Mouse (Mus musculus) kidney, adult 2 months (tissue): ENCODE results near the gene Cdc42. TPM values are rescaled to one million over a fixed set of nuclear protein-coding genes. Genes with fewer than 3 reads are reported as not detected.

ENCODE experiments used
- DNase-seq: peaks from one replicate; pipeline ENCODE4 v3.0.0; 2021
- H3K27ac ChIP-seq: fragments of 200-500 bp; 2 replicates; pipeline ENCODE4 v1.5.1; 2012; ENCODE audit warnings: low read depth, low read length, control low read depth, inconsistent platforms; ENCODE audit not compliant: insufficient read depth
- H3K27me3 ChIP-seq: fragments of 200-500 bp; replicated peaks from 2 replicates; pipeline ENCODE4 v1.6.1; 2012; ENCODE audit warnings: mild to moderate bottlenecking, moderate library complexity, low read length, inconsistent platforms; ENCODE audit not compliant: control insufficient read depth, insufficient read depth
- H3K36me3 ChIP-seq: fragments of 200-500 bp; 2 replicates; pipeline ENCODE4 v1.6.1; 2012; ENCODE audit warnings: mild to moderate bottlenecking, moderate library complexity, low read length, inconsistent platforms; ENCODE audit not compliant: control insufficient read depth, insufficient read depth
- H3K4me1 ChIP-seq: fragments of 200-500 bp; 2 replicates; pipeline ENCODE4 v1.6.1; 2011; ENCODE audit warnings: low read length; ENCODE audit not compliant: control insufficient read depth, insufficient read depth
- H3K4me3 ChIP-seq: fragments of 200-500 bp; 2 replicates; pipeline ENCODE4 v1.5.1; 2011; ENCODE audit warnings: mild to moderate bottlenecking, low read depth, low read length, control low read depth; ENCODE audit not compliant: insufficient read depth
- CTCF ChIP-seq: fragments of 200-500 bp; conservative IDR thresholded peaks from 2 replicates; pipeline ENCODE4 v1.5.1; 2011; ENCODE audit warnings: low read depth, mild to moderate bottlenecking, control low read depth, low read length, moderate library complexity, mixed read lengths; ENCODE audit not compliant: insufficient read depth, insufficient read length
- POLR2A ChIP-seq: fragments of 200-500 bp; IDR thresholded peaks from one replicate; pipeline ENCODE4 v1.6.1; 2011; ENCODE audit warnings: low read depth, low read length, control low read depth
- WGBS: fragments of 180-500 bp; shearing (Covaris S2); methylation state at CpG from one replicate; pipeline ENCODE4 v1.1.7; 2018; 5-methylcytosine and 5-hydroxymethylcytosine counted together
- polyA plus RNA-seq: library from polyadenylated mRNA; depleted of rRNA; stranded (reverse); fragments of >200 nt; gene quantifications from 2 replicates; pipeline ENCODE4 v1.2.3, GENCODE M21; 2012; rRNA removed

Cdc42 gene
- polyA plus RNA-seq: 83.5 and 116 TPM in 2 replicates

- H3K36me3 ChIP-seq: no peaks in the 10 kb centered on the region
- peak within 1 kb of the TSS; percentile 92 for H3K27ac ChIP-seq
- H3K27me3 ChIP-seq: no peaks in the 10 kb centered on the region
- peaks cover 21% of the 10 kb centered on the region for H3K4me1 ChIP-seq
- under 1% methylated on average over 39 of the region's 44 CpGs for WGBS
- H3K4me3 ChIP-seq: peak within 1 kb of the TSS; percentile 81
- DNase-seq: peak; percentile 99
- TF ChIP-seq POLR2A (no peak), CTCF (no peak)
Measured at GRCm38 (mm10) chr4:137357517-137358254, at the start of gene Cdc42. TSS of gene Cdc42 (minus strand) at chr4:137357720.

GRCm38 (mm10) chr4:137405571-137405970 is 48.1 kb upstream of the Cdc42 start:
- DNase-seq: no peak
- TF ChIP-seq CTCF: no peak
- no peak for TF ChIP-seq POLR2A
- Histone ChIP-seq H3K36me3 (no peaks in the 10 kb centered on the region), H3K4me1 (no peaks in the 10 kb centered on the region), H3K27me3 (no peaks in the 10 kb centered on the region), H3K27ac (no peak overlapping the region), H3K4me3 (no peak overlapping the region)
- WGBS: 97% methylated on average over 3 of the region's 3 CpGs

GRCm38 (mm10) chr4:137396641-137397525 is 39.4 kb upstream of the Cdc42 start:
- H3K27ac ChIP-seq: no peak overlapping the region
- H3K36me3 ChIP-seq: no peaks in the 10 kb centered on the region
- no peaks in the 10 kb centered on the region for H3K4me1 ChIP-seq
- TF ChIP-seq POLR2A: no peak
- TF ChIP-seq CTCF: no peak
- H3K4me3 ChIP-seq: no peak overlapping the region
- 65% methylated on average over 15 of the region's 15 CpGs for WGBS
- DNase-seq: peak; percentile 60
- H3K27me3 ChIP-seq: no peaks in the 10 kb centered on the region

GRCm38 (mm10) chr4:137393378-137394135 is 36.0 kb upstream of the Cdc42 start:
- H3K4me3 ChIP-seq: no peak overlapping the region
- no peak overlapping the region for H3K27ac ChIP-seq
- 63% methylated on average over 9 of the region's 9 CpGs for WGBS
- no peaks in the 10 kb centered on the region for H3K36me3 ChIP-seq
- H3K4me1 ChIP-seq: peaks cover 7% of the 10 kb centered on the region
- no peak for TF ChIP-seq POLR2A
- TF ChIP-seq CTCF: no peak
- DNase-seq: peak; percentile 49
- no peaks in the 10 kb centered on the region for H3K27me3 ChIP-seq

GRCm38 (mm10) chr4:137392874-137393273 is 35.4 kb upstream of the Cdc42 start:
- no peak for TF ChIP-seq CTCF
- no peak for TF ChIP-seq POLR2A
- Histone ChIP-seq H3K27ac (no peak overlapping the region), H3K4me1 (peaks cover 7% of the 10 kb centered on the region), H3K4me3 (no peak overlapping the region), H3K27me3 (no peaks in the 10 kb centered on the region), H3K36me3 (no peaks in the 10 kb centered on the region)
- 55% methylated on average over 9 of the region's 9 CpGs for WGBS
- DNase-seq: peak; percentile 25

GRCm38 (mm10) chr4:137391287-137391686 is 33.8 kb upstream of the Cdc42 start:
- no peak overlapping the region for H3K27ac ChIP-seq
- WGBS: 94% methylated on average over 3 of the region's 3 CpGs
- DNase-seq: no peak
- TF ChIP-seq CTCF (no peak; the same call in 1 of the 2 replicates), POLR2A (no peak)
- no peaks in the 10 kb centered on the region for H3K27me3 ChIP-seq
- H3K4me1 ChIP-seq: peaks cover 7% of the 10 kb centered on the region
- no peak overlapping the region for H3K4me3 ChIP-seq
- no peaks in the 10 kb centered on the region for H3K36me3 ChIP-seq

- no peaks in the 10 kb centered on the region for H3K36me3 ChIP-seq
- 94% methylated on average over 4 of the region's 4 CpGs for WGBS
- H3K27ac ChIP-seq: no peak overlapping the region
- no peak for TF ChIP-seq POLR2A
- TF ChIP-seq CTCF: no peak
- no peak overlapping the region for H3K4me3 ChIP-seq
- DNase-seq: no peak
- H3K4me1 ChIP-seq: peaks cover 7% of the 10 kb centered on the region
- H3K27me3 ChIP-seq: no peaks in the 10 kb centered on the region
Measured at GRCm38 (mm10) chr4:137390196-137390595, 32.7 kb upstream of the Cdc42 start.
